Mouse (Mus musculus) cerebellum, postnatal 4 days (tissue): ENCODE measurements around the gene Lhb.

Source experiments
- DNase-seq, 2 experiments: peaks; one replicate each; pipeline ENCODE4 v3.0.0; 2022; ENCODE audit warnings: low spot score in 2 of 2, mixed read lengths in 1 of 2

The Lhb gene

DNA sequence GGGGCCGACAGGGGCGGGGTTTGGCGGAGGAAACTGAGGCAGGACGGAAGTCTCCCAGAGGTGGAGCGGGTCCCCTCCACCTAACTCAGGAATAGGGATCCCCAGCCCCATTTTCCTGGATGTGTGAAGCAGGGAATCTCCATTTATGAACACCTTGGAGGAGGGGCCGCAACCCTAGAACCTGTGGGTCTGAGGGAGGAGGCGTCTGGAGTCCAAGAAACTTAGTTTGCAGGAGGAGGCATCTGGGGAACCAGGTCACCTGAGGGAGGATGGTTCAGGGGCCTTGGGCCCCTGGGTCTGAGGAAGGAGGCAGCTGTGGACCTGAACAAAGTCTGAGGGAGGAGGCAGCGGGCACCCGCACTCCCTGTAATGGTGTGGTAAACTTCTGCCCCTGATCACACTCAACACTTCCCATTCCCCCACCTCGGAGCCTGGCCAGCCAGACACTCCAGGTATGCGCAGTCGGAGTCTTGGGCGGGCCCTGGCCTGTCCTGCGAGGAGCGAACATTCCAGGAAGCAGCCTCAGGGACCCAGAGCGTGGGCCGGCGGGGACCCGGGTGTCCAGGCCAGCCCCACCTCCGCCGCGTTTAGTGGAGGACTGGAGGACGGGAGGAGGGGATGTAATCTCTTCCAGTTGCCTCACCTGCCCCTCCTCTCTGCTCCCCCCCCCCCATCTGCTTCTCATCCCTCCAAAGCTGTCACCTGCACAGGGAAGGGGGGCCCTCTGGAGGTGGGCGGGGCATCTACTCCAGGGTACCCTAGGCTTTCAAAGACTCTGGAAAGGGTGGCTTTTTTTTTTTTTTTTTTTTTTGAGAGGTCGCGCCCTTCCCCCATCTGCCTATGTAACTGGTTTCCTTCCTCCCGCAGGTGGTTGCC, 6.5 kb upstream of the Lhb start:
- DNase-seq, result no peak

- DNase-seq, result no peak
These were observed 5.8 kb upstream of the Lhb start for GRCm38 (mm10) chr7:45414740-45415224.

GRCm38 (mm10) chr7:45415636-45416035, 5.0 kb upstream of the Lhb start:
- no peak for DNase-seq

DNA sequence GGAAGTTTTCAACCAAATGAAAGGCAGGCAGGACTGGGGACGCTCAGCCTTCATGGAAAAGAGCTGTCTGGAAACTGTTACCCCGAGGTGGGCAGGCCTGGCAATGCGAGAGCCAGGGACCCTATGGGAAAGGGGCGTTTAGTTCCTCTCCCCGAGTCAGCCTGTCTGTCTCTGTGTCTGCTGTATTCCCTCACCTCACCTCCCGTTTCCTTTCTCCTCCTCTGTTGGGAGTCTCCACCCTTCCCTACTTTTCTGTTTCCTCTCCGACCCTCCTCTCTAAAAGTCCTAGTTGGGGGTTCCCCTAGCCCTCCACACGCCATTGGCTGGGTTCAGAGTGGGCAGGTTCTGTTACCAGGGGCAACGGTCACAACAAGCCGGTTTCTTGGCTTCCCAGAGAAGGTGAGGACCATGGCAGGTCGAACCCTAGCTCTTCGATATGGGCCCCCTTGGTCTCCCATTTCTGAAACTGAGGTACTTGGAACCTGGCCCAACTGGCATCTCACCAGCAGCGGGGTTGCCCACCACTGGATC, 2.6 kb upstream of the Lhb start:
- DNase-seq, result no peak

DNA sequence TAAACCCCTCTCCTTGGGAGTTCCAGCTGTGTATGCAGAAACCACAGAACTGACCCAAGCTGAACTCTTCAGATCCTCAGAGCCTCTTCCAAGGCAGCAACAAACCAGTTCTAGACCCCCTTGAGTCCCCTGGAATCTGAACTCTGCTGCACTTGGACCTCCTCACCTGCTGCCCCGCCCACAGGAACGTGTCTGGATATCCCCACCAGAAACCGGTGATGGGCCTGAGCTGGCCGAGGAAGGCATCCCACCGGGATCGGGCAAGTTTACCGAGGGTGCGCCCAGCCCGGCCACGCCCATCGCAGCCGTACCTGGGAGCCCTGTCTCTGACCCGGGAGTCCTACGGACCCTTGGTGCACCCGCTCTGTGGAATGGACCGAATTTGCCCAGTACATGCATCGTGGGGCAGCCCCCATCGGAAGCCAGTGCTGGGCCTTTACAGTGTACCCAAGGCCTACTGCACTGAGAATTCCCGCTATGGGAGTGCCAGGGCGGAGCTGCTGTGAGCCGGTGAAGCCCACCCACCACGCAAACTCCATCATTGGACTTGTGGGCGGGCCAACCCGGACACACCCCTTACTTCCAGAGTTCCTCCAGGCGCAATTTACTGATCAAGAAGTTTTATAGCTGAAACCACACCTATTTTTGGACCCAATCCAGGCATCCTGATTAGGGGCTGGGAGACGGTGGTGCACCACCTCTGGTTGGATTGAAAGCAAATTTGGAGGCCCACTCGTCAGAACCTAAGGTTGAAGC, 583 bp upstream of the Lhb start:
- no peak for DNase-seq

- no peak for DNase-seq
These were observed 574 bp downstream of the Lhb start for GRCm38 (mm10) chr7:45421194-45421593.

DNA sequence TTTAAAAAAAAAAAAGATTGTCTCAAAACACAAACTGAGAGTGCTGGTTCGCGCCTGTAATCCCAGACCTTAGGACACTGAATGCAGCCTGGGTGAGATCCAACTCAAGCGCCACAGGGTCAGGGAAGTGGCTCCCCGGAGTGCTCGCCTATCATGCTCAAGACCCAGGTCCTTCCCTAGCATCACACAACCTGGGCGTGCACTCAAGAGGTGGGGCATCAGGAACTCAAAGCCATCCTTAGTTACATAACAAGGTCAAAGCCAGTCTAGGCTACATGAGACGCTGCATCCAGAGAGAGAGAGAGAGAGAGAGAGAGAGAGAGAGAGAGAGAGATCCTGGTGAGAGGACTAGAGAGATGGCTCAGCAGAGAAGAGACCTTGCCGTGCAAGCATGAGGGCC, 5.9 kb downstream of the Lhb start:
- no peak for DNase-seq

- peak in 1 of 2 experiments; percentile 17 for DNase-seq
These were observed 13.2 kb downstream of the Lhb start for GRCm38 (mm10) chr7:45433835-45434202.

DNA sequence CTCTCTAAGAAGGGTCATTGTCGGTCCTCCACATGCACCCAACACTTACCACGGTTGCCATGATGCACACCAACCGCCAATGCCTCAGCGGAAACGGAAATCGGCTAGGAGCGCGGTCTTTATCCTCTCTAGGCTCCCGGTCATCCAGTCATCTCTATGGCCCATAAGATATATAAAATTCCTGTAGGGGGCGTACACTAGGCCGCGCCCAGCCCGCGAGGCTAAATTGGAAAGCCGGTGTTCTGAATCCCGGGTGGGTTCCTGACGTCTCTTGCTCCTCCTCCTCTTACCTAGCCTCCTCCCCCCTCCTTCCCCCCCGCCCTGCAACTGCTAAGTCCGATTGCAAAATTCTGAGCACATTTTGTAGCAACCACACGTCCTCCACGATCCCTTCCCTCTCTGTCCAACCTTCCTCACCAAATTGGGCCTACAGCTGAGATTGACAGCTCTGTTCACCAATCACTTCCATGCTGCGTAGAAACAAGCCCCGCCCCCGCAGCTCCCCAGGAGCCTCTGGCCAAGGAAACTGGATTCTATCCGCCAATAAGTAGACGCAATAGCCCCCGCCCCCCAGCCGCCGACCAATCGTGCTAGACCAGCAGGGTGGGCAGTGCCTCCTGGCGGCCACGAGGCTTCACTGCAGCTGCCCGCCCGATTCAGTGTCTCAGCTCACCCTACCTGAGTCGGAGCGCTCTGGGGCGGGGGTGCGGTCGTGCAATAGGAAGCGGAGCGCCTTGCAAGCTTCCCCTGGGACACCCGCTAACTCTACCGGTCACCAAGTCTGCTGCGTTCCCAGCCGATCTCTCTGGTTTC, 13.8 kb downstream of the Lhb start, which contains the start of gene Gys1:
Gene Gys1 (plus strand): TSS at position 642 of the 813 bp plus-strand sequence.
- DNase-seq, result peak; percentile 100

DNA sequence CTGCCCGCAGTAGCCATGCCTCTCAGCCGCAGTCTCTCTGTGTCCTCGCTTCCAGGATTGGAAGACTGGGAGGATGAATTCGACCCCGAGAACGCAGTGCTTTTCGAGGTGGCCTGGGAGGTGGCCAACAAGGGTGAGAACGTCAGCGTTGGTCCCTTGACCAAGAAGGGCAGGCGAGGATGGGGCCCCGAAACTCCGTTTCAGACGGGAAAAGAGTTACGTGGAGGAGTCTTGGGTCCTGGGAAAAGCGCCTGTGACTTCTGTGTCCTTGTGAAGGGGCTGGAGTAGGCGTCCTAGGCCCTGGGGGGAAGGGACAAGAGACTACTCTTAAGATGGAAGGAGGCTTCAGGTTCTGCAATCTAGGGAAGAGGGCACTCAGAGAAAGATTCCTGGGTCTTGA, 14.4 kb downstream of the Lhb start:
- DNase-seq, result no peak

DNA sequence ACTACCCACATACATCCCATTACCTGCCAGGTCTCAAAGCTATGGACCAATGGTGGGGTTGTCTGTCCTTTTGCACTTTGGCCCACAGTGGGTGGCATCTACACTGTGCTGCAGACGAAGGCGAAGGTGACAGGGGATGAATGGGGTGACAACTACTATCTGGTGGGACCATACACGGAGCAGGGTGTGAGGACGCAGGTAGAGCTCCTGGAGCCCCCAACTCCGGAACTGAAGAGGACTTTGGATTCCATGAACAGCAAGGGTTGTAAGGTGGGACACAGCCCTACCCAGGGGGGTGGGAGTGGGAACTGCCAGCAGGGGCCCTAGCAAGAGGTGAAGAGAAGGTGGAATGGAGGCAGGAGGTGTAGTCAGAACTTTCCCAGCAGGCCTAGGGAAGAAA, 15.8 kb downstream of the Lhb start:
- DNase-seq, result no peak

DNA sequence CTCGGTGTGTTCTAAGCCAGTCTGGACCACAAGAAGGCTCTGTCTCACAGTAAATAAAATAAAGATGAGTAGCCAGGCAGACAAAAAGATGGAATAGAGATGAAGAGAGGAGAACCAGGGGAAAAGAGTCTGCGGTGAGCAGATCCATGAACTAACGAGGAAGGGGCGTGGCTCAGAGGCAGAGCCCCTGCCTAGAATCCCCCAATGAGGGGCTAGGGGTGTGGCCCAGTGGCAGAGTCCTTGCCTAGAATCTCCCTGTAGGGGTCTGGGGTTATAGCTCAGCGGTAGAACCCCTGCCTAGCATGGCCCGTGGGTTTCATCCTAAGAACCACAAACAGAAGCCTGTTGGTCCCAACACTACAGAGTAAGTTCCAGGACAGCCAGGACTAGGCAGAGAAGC, 16.4 kb downstream of the Lhb start:
- no peak for DNase-seq

DNA sequence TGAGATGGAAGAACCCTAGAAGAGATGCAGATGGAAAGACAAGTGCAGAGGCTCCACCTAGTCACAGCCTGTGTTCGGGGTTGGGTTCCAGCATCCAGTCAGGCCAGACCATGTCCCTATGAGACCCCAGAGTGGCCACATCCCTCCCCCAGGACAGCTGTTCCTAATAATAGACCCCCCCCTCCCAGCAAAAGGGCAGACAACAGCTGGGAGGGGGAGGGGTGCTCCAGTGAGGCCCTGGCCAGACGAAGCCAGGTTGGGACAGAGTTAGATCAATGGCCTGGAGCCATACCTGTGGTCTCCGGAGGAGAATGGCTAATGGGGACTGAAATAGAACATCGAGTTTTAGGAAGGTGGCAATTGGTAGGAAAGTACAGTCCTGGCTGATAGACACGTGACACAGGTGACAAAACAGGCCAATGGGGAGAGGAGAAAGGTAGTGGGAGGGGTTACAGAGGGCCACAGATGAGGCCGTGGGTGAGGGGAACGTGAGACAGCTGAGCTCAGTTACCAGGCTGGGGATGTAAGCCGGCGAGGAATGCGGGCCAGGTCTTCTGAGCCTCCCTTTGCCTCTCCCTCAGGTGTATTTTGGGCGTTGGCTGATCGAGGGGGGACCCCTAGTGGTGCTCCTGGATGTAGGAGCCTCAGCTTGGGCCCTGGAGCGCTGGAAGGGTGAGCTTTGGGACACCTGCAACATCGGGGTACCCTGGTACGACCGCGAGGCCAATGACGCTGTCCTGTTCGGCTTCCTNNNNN, 17.1 kb downstream of the Lhb start, which contains the start of gene Ruvbl2:
Gene Ruvbl2 (minus strand): TSS at position 576 of the 756 bp plus-strand sequence.
- no peak for DNase-seq

DNA sequence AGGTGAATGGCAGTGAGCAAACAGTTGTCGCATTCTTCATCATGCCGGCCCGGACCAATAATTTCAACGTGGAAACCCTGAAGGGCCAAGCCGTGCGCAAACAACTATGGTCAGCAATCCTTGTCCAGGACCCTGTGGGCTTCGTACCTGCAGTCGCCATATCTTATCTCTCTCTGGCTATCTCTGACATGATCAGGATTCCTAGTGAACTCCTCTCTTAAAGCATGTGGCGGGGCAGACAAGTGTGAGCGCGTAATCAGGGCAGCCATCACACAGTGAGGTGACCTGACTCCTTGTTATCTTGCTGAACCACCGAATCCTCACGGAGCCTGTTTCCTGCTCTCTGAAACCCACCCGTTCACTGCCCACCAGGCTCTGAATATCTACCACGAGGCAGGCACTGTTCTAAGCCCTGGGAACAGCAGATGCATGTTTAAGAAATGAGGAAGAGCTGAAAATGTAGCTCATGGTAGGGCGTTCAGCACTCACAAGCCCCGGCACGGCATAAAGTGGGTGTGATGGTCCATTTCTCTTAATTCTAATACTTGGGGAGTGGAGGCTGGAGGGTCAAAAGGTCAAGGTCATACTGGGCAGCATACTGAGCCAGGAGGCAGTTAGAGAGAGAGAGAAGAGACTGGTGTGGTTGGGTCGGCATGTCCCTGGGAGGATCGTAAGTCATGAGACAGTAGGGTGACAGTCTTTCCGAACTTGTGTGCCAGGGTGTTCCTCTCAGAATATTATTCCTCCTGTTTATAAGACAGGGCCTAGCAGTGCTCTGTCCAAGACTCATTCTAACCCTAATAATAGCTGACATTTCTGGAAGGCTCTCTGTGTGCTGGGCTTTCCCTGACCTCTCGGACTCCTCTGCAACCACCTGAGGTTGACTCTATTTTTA, 23.2 kb downstream of the Lhb start:
- DNase-seq, result peak in 1 of 2 experiments; percentile 13

DNA sequence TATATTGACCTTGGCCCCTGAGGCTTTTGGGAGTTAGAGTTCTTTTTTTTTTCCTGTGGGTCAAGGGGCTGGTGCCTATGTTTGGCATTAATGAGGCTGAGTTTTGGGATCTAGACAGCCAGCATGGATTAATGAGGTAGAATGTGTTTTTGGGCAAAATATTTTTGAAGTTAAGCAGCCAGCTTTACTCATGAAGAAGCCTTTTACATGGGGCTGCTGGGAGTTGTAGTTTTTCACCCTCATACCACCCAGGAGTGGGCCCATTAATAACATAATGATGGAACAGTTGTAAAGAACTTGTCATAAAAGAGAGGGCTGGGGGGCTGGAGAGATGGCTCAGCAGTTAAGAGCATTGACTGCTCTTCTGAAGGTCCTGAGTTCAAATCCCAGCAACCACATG, 26.0 kb downstream of the Lhb start:
- DNase-seq, result no peak

DNA sequence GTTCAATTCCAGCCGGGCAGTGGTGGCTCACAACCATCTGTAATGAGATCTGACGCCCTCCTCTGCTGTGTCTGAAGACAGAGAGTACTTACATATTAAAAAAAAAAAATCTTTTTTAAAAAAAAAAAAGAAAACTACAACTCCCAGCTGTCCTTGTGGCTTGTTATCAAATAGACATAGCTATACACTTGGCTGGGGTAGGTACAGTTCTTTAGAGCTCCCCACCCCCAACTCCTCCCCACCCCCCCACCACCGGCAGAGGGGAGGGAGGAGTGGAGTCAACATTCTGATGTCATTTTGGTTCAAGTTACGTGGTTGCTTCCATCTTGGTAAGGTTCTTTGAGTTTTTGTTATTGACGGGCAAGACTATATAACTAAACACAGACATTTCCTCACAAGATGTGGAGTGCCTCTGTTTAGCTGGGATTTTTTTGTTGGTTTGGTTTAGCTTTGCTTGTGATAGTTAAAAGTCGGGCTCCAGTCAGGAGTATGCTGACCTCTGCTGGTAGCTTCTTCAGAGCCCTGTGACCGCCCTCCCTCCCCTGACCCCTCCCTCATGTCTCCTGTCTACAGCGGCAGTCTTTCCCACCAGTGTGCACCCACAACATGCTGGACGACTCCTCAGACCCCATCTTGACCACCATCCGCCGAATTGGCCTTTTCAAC, 26.8 kb downstream of the Lhb start:
- no peak for DNase-seq

GRCm38 (mm10) chr7:45449974-45450373, 29.4 kb downstream of the Lhb start:
- DNase-seq, result no peak

DNA sequence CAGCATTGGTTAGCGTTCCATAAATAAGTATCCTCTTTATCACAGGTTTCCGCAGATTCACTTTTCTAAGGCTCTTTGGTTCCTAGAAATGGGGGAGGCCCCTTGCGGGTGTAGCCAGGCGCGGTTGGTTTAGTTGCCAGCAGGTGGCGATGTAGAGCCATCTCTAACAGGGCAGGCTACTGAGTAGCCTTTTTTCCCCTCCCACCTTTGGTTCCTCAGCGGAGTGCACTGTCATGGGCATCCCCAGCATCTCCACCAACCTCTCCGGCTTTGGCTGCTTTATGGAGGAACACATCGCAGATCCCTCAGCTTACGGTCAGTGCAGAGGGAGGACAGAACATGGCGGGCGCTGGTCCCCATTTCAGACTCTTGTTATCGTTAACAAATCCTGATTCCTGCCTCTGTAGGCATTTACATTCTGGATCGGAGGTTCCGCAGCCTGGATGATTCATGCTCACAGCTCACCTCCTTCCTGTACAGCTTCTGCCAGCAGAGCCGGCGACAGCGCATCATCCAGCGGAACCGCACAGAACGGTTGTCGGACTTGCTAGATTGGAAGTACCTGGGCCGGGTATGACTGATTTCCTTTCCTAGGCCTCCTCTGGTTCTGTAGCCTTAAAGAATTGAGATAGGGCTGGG, 30.8 kb downstream of the Lhb start:
- peak; percentile 80 to 85 for DNase-seq

DNA sequence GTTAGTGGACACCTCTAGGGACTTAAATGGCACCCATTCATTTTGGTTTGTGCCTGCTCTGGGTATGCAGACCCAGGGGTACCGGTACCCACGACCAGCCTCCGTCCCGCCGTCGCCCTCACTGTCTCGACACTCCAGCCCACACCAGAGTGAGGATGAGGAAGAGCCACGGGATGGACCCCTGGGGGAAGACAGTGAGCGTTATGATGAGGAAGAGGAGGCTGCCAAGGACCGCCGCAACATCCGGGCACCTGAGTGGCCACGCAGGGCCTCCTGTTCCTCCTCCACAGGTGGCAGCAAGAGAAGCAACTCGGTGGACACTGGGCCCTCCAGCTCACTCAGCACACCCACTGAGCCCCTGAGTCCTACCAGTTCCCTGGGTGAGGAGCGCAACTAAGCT, 34.4 kb downstream of the Lhb start:
- no peak for DNase-seq
